Mouse (Mus musculus) heart, postnatal 0 days (tissue): Measurements from ENCODE around the gene Olfr432. TPM values are rescaled to one million over a fixed set of nuclear protein-coding genes. Genes with fewer than 3 reads are reported as not detected.

Experiments used
- ATAC-seq: fragments of 200-750 bp; cut with Nextera tagmentation; 2 replicates; pipeline ENCODE4 v1.8.0; 2017; ENCODE audit warnings: low read depth, moderate number of reproducible peaks, moderate library complexity; ENCODE audit not compliant: insufficient read depth
- DNase-seq: peaks from one replicate; pipeline ENCODE4 v3.0.0-alpha.2; 2016; ENCODE audit warnings: low spot score
- H3K27ac ChIP-seq: fragments of 300-500 bp; sonication (generic); 2 replicates; pipeline ENCODE4 v1.5.1; 2014; ENCODE audit warnings: low read depth, mild to moderate bottlenecking
- H3K27me3 ChIP-seq: fragments of 300-500 bp; sonication (generic); 2 replicates; pipeline ENCODE4 v1.6.1; 2014; ENCODE audit warnings: low read length, mixed read lengths; ENCODE audit not compliant: control insufficient read depth, insufficient read depth
- H3K36me3 ChIP-seq: fragments of 300-500 bp; sonication (generic); replicated peaks from 2 replicates; pipeline ENCODE4 v1.6.1; 2014; ENCODE audit warnings: low read length, mixed read lengths; ENCODE audit not compliant: control insufficient read depth, insufficient read depth
- H3K4me1 ChIP-seq: fragments of 300-500 bp; sonication (generic); 2 replicates; pipeline ENCODE4 v1.6.1; 2014; ENCODE audit warnings: antibody characterized with exemption; ENCODE audit not compliant: control insufficient read depth, insufficient read depth
- H3K4me2 ChIP-seq: fragments of 300-500 bp; sonication (generic); 2 replicates; pipeline ENCODE4 v1.6.1; 2014; ENCODE audit warnings: low read depth, mild to moderate bottlenecking, low read length, moderate library complexity
- H3K4me3 ChIP-seq: fragments of 300-500 bp; sonication (generic); 2 replicates; pipeline ENCODE4 v1.5.1; 2014; ENCODE audit warnings: low read depth, low read length
- H3K9ac ChIP-seq: fragments of 300-500 bp; sonication (generic); replicated peaks from 2 replicates; pipeline ENCODE4 v1.6.1; 2014; ENCODE audit warnings: low read depth, low read length, mixed read lengths
- H3K9me3 ChIP-seq: fragments of 300-500 bp; sonication (generic); replicated peaks from 2 replicates; pipeline ENCODE4 v1.6.1; 2016; ENCODE audit warnings: low read length; ENCODE audit not compliant: control insufficient read depth
- CTCF ChIP-seq: IDR thresholded peaks from 2 replicates; pipeline ENCODE4 v1.5.1; 2016; ENCODE audit warnings: antibody characterized with exemption, control low read depth, low read depth
- EP300 ChIP-seq: IDR thresholded peaks from 2 replicates; pipeline ENCODE4 v1.6.1; 2016; ENCODE audit warnings: antibody characterized with exemption, low read depth
- WGBS: fragments of 180-500 bp; shearing (Covaris S2); extraction: QIAGEN DNeasy Blood & Tissue Kit; methylation state at CpG from one replicate; pipeline ENCODE4 v1.1.7; 2014; 5-methylcytosine and 5-hydroxymethylcytosine counted together
- polyA plus RNA-seq: library from polyadenylated mRNA; unstranded; fragments of >200 nt; fragmentation: Nextera tagmentation; extraction: Ambion mirVana; gene quantifications from 2 replicates; pipeline ENCODE4 v1.2.1, GENCODE M21; 2015
- total RNA-seq: library from RNA; depleted of rRNA; stranded (reverse); fragments of >200 nt; gene quantifications from 2 replicates; pipeline ENCODE4 v1.2.3, GENCODE M21; 2014; ENCODE audit warnings: low replicate concordance

The Olfr432 gene
- total and polyA plus RNA-seq, 2 experiments from 2014 or later = not detected

DNA sequence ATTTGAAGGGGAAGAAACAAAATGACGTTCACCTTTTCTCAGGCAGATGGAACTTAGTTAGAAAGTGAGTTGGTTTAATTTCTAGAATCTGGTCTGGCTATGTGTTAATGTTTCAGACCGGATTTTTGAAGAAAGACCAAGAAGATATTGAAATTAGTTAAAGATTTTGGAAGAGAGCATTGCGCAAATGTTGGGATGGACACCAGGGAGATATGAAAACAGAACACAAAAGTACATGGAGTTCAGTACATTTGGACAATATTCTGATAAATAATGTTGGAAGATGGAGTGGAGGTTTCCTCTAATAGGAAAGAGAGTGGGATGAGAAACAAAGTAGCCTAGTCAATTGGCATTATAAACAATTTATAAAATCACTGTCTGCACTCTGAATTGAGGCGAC, 2.5 kb downstream of the Olfr432 start:
- Histone ChIP-seq H3K27ac (no peak overlapping the region), H3K4me2 (no peak overlapping the region), H3K27me3 (no peaks in the 10 kb centered on the region), H3K9ac (no peak overlapping the region), H3K4me1 (no peaks in the 10 kb centered on the region), H3K4me3 (no peak overlapping the region), H3K9me3 (no peaks in the 10 kb centered on the region), H3K36me3 (no peaks in the 10 kb centered on the region)
- no peak for DNase-seq
- TF ChIP-seq CTCF (no peak), EP300 (no peak)
- ATAC-seq = no peak
- 75% methylated on average over 4 of the region's 4 CpGs for WGBS

DNA sequence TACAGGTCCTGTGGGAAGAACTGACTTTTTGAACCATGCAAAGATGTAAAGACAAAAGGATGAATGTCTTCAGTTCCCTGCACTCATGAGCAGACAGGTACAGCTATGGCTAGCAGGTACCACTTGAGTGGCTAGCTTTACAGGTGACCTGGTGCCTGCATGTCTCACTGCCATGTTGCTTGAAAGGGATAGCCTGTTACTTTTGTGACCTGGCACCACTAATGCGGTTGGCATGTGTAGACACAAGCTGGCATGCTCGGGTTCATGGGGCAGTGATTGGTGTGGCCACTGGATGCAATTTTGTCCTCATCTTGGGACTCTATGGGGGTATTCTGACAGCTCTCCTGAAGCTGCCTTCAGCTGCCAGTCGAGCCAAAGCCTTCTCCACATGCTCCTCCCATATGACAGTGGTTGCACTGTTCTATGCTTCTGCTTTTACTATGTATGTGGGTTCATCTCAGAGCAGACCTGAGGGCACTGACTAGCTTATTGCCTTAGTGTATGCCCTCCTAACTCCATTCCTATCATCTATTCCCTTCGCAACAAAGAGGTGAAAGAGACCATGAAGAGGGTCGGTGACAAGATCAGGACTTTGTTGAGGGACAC, 3.0 kb downstream of the Olfr432 start:
- no peak for DNase-seq

DNA sequence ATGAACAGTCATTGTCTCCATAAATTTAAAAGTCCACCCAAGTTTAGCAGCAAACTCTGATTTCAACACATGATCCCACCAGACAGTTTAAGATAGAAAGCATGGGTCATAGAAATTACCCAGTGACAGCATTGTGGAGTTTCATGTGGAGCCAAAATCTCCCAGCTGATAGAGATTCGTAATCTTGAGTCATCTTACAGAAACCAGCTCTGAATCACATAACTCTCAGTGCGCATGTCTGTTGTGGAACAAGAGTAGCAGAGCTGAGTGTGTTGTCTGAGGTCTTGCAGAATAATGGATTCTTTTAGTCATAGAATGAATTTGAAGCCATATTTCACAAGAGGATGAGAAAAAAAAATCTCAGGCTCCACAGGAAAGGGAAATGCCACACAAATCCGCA, 4.0 kb downstream of the Olfr432 start:
- no peak overlapping the region for H3K4me3 ChIP-seq

More for the DNA sequence above, 3.0 kb downstream of the Olfr432 start:
- Histone ChIP-seq H3K4me2 (no peak overlapping the region), H3K27me3 (no peaks in the 10 kb centered on the region), H3K27ac (no peak overlapping the region), H3K4me1 (no peaks in the 10 kb centered on the region), H3K9me3 (no peaks in the 10 kb centered on the region), H3K9ac (no peak overlapping the region), H3K36me3 (no peaks in the 10 kb centered on the region), H3K4me3 (no peak overlapping the region)
- WGBS = 75% methylated on average over 5 of the region's 5 CpGs
- no peak for ATAC-seq
- TF ChIP-seq EP300 = no peak
- TF ChIP-seq CTCF = no peak

DNA sequence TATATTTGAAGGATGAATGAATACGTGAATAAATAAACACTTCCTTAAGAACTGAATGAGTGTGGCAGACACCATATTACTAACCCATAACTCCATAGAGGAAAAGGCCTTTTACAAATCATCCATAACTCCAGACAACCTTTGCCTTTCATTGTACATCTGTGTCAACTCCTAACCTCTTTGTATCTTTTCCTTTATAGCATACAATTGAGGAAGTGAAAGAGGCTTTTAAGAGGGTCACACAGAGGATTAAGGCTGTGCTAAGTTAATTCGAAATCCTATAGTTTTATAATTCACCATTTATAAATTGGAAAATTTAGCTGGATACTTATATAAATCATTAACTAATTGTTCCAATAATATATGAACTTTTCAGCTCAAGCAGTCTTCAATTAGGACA, 6.2 kb downstream of the Olfr432 start:
- Histone ChIP-seq H3K27ac (no peak overlapping the region), H3K9me3 (no peaks in the 10 kb centered on the region), H3K9ac (no peak overlapping the region), H3K27me3 (no peaks in the 10 kb centered on the region), H3K4me2 (no peak overlapping the region), H3K36me3 (no peaks in the 10 kb centered on the region), H3K4me1 (no peaks in the 10 kb centered on the region), H3K4me3 (no peak overlapping the region)
- no peak for DNase-seq
- no peak for TF ChIP-seq CTCF
- TF ChIP-seq EP300 = no peak
- 73% methylated on average over 2 of the region's 2 CpGs for WGBS
- ATAC-seq = no peak

More for the DNA sequence above, 4.0 kb downstream of the Olfr432 start:
- Histone ChIP-seq H3K36me3 (no peaks in the 10 kb centered on the region), H3K27ac (no peak overlapping the region), H3K9me3 (no peaks in the 10 kb centered on the region), H3K4me1 (no peaks in the 10 kb centered on the region), H3K9ac (no peak overlapping the region), H3K4me2 (no peak overlapping the region), H3K27me3 (no peaks in the 10 kb centered on the region)
- DNase-seq = no peak
- WGBS = 63% methylated on average over 3 of the region's 3 CpGs
- TF ChIP-seq EP300 (no peak), CTCF (no peak)
- no peak for ATAC-seq

DNA sequence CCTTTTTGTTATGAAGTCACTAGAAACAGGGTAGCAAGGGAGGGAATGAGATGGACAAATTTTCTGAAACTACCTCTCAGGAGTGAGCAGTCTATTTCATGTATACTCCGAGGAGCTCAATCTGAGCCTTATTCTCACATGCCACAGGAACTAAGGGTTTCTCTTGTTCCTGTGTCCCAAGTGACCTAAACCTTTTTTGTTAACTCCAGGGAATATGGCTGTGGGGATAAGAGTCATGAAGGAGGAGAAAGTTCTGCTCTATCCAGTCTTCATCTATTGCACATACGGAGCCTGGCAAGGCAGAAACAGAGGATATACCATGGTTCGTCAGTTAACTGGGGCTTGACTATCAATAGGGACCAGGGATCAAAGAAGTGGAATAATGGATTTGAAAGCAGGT, 17.3 kb downstream of the Olfr432 start, which contains the start of gene Olfr430:
Gene Olfr430 (plus strand): TSS at position 301 of the 400 bp plus-strand sequence.
- DNase-seq (no peak), ATAC-seq (no peak)
- TF ChIP-seq EP300 (no peak), CTCF (no peak)
- H3K4me2 ChIP-seq = no peak within 1 kb of the TSS
- H3K4me3 ChIP-seq = no peak within 1 kb of the TSS
- no peaks in the 10 kb centered on the region for H3K9me3 ChIP-seq
- H3K36me3 ChIP-seq = no peaks in the 10 kb centered on the region
- H3K4me1 ChIP-seq = no peaks in the 10 kb centered on the region
- no peak within 1 kb of the TSS for H3K9ac ChIP-seq
- 85% methylated on average over 3 of the region's 3 CpGs for WGBS
- no peak within 1 kb of the TSS for H3K27ac ChIP-seq
- no peaks in the 10 kb centered on the region for H3K27me3 ChIP-seq

DNA sequence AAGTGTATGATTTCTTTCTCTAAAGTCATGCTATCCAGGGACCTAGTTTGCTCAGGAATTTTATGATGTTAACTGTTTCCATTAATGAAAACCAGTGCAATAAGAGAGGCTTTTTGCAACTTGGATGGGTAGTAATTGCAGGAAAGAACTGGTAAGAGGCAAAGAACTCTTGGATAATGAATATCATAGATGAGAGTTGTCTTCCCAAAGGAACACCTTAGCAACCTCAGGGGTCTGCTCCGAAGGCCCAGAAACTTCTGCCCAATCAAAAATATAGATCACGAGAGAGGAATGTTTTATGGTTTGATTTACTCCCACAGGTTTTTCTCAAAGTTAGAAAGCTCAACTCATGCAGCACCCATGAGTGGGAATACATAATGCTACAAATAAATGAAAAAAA, 35.0 kb downstream of the Olfr432 start, which contains the start of gene Olfr429:
Gene Olfr429 (plus strand): TSS at position 301 of the 400 bp plus-strand sequence.
- Histone ChIP-seq H3K4me1 (no peaks in the 10 kb centered on the region), H3K27ac (no peak within 1 kb of the TSS), H3K27me3 (no peaks in the 10 kb centered on the region), H3K36me3 (no peaks in the 10 kb centered on the region), H3K4me3 (no peak within 1 kb of the TSS), H3K4me2 (no peak within 1 kb of the TSS), H3K9me3 (no peaks in the 10 kb centered on the region), H3K9ac (no peak within 1 kb of the TSS)
- TF ChIP-seq EP300 (no peak), CTCF (no peak)
- ATAC-seq = no peak
- no peak for DNase-seq
- WGBS = 77% methylated on average over 2 of the region's 2 CpGs
